Mouse (Mus musculus) embryonic fibroblast, embryonic 13.5 days (primary cell): ENCODE measurements at regions not wholly inside any gene's neighbourhood (a gene's known extent, or its start where the extent isn't known, plus 50 kb on each side); places are given as distances from the start of the nearest gene placed in this dataset.

Experiments
- H3K27ac ChIP-seq: 2 replicates; pipeline ENCODE4 v1.5.1; 2012; ENCODE audit warnings: low read length, control low read depth, inconsistent platforms; ENCODE audit not compliant: insufficient read depth
- H3K4me1 ChIP-seq: 2 replicates; pipeline ENCODE4 v1.6.1; 2011; ENCODE audit warnings: low read length; ENCODE audit not compliant: control insufficient read depth, insufficient read depth
- H3K4me3 ChIP-seq: 2 replicates; pipeline ENCODE4 v1.5.1; 2011; ENCODE audit warnings: mild to moderate bottlenecking, control low read depth, low read length; ENCODE audit not compliant: insufficient read depth
- CTCF ChIP-seq: IDR thresholded peaks from 2 replicates; pipeline ENCODE4 v1.5.1; 2011; ENCODE audit warnings: mild to moderate bottlenecking, control low read depth, low read length, moderate library complexity, borderline replicate concordance; ENCODE audit not compliant: insufficient read depth
- POLR2A ChIP-seq: IDR thresholded peaks from 2 replicates; pipeline ENCODE4 v1.6.1; 2011; ENCODE audit warnings: low read depth, mild to moderate bottlenecking, control low read depth, low read length, moderate library complexity

GRCm38 (mm10) chr7:63313096-63313495, 100.7 kb upstream of the Chrna7 start:
- Histone ChIP-seq H3K4me1 (no peaks in the 10 kb centered on the region), H3K4me3 (no peak overlapping the region), H3K27ac (no peak overlapping the region)
- TF ChIP-seq CTCF (no peak), POLR2A (no peak)

DNA sequence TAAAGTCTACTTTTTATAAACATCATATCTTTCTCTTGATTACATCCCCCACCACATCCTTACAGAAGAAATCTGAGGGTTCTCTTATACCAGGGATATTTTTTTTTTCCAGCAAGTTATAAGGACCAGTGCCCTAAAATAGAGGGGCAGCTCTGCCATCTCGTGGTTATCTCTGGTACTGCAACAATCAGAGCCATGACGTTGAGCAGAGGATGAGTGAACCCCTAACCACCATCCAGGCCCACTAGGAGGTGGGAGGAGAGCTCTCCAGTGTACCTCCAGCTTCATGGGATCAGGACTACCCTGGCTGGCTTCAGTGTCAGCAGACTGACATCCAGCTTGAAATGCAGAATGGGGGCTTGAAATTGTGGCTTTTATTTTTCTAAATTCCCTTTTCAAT, 107.2 kb upstream of the Chrna7 start:
- Histone ChIP-seq H3K4me1 (no peaks in the 10 kb centered on the region), H3K27ac (no peak overlapping the region), H3K4me3 (no peak overlapping the region)
- TF ChIP-seq POLR2A (no peak), CTCF (peak; percentile 54; the same call in 1 of the 2 replicates)

GRCm38 (mm10) chr7:63321171-63321570, 108.8 kb upstream of the Chrna7 start:
- Histone ChIP-seq H3K4me3 (no peak overlapping the region), H3K4me1 (no peaks in the 10 kb centered on the region), H3K27ac (no peak overlapping the region)
- no peak for TF ChIP-seq CTCF
- no peak for TF ChIP-seq POLR2A

- Histone ChIP-seq H3K4me1 (no peaks in the 10 kb centered on the region), H3K4me3 (no peak overlapping the region), H3K27ac (no peak overlapping the region)
- no peak for TF ChIP-seq POLR2A
- 0 out of 2 replicates have a peak, but pooled peaks have one; percentile 5 for TF ChIP-seq CTCF
Measured at GRCm38 (mm10) chr7:63321951-63322710, 109.8 kb upstream of the Chrna7 start.

- no peaks in the 10 kb centered on the region for H3K4me1 ChIP-seq
- H3K27ac ChIP-seq = no peak overlapping the region
- no peak overlapping the region for H3K4me3 ChIP-seq
- TF ChIP-seq POLR2A (no peak), CTCF (0 out of 2 replicates have a peak, but pooled peaks have one; percentile 27)
Measured at GRCm38 (mm10) chr7:63335146-63335545, 109.4 kb upstream of the Otud7a start.

- no peak overlapping the region for H3K27ac ChIP-seq
- no peaks in the 10 kb centered on the region for H3K4me1 ChIP-seq
- no peak for TF ChIP-seq POLR2A
- H3K4me3 ChIP-seq = no peak overlapping the region
Measured at GRCm38 (mm10) chr7:63336072-63336471, 108.5 kb upstream of the Otud7a start.

DNA sequence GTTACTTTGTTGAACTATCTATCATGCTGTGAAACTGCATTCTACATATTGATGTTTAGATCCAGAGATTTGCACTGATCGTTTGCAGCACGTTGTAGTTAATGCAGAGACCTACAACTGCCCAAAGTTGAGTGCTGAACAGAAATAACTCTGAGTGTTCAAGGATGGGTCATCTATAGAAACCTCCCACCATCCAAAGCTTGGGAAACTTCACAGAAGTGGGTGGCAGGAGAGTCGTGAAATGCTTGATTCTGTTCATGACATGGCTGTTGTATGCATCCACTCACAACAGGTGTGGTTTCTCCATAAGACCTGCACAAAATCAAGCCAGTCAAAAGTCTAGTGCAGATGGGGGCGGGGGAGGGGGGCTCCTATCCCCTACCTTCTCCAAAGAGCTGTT, 102.8 kb upstream of the Otud7a start:
- Histone ChIP-seq H3K27ac (no peak overlapping the region), H3K4me3 (no peak overlapping the region), H3K4me1 (no peaks in the 10 kb centered on the region)
- no peak for TF ChIP-seq CTCF
- no peak for TF ChIP-seq POLR2A

DNA sequence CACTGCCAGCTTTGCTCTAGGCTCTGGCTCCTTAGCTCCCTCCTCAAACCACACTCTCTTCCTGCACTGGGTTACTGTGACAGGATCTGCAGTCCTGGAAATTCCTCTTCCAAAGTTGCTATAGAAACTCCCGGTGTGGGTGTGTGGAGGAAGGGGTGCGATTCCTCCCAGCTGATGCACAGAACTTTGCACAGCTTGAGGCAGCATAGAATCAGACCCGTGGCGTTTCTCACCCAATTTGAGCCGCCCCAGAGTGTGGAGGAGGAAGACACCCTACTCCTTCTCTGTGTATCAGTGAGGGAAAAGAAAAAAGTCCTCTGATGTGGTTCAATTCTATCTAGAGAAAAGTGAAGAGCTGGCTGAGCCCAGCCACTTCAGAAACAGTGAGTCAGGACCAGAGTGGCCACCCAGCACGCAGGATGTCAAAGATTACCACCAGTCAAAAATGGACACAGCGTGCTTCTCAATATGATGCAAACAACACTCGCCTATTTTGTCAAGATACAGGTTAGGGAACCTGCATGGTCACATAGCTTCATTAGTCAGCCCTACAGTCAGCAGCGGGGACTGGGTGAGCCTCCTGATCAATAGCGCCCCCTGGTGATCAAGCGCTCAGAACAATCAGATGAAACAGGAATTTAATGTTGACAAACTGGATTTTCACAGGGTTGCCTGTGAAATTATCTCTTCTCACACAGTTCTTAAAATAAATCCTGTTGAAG, 98.7 kb upstream of the Otud7a start:
- Histone ChIP-seq H3K27ac (no peak overlapping the region), H3K4me3 (no peak overlapping the region), H3K4me1 (no peaks in the 10 kb centered on the region)
- TF ChIP-seq CTCF (no peak), POLR2A (no peak)

- no peak overlapping the region for H3K27ac ChIP-seq
- TF ChIP-seq CTCF = no peak
- TF ChIP-seq POLR2A = no peak
- H3K4me3 ChIP-seq = no peak overlapping the region
- H3K4me1 ChIP-seq = no peaks in the 10 kb centered on the region
Measured at GRCm38 (mm10) chr7:63346393-63346730, 98.2 kb upstream of the Otud7a start.
